Mouse (Mus musculus) kidney, postnatal 36 days (tissue): ENCODE data around the gene Dnajc30.

Experiments
- DNase-seq, 2 experiments: peaks; one replicate each; pipeline ENCODE4 v3.0.0; 2021 to 2022; ENCODE audit warnings: mixed read lengths in 2 of 2

The Dnajc30 gene

DNA sequence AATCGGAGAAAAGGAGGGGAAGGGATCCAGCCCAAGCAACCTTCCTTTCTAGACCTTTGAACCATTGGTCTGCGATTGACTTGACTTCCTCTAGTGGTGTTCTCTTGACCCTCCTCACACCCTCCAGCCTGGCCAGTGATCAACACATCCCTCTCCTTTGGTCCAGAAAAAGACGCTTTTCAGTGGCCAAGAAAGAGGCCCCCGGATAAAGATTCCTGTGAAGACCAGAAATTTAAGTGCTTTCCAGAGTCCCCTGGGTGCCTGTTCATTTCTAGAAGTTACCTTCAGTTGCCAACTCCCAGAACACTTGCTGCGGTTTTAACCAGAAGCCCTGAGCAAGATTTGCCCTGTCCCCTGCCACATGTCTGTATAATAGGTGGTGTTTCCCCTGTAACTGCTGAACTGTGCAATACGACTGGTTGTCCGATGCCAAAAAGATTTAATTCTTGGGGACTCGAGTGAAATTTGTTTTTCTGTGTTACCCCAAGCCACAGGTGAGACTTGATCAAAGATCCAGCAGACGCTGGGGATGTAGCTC lies 976 bp downstream of the Dnajc30 start, which contains the start of gene Bud23:
Bud23 (minus strand) TSS at position 51 of the 538 bp plus-strand sequence.
- DNase-seq: peak in 1 of 2 experiments; percentile 18

- DNase-seq: no peak
Measured at GRCm38 (mm10) chr5:135066008-135066407, 2.0 kb downstream of the Dnajc30 start.

DNA sequence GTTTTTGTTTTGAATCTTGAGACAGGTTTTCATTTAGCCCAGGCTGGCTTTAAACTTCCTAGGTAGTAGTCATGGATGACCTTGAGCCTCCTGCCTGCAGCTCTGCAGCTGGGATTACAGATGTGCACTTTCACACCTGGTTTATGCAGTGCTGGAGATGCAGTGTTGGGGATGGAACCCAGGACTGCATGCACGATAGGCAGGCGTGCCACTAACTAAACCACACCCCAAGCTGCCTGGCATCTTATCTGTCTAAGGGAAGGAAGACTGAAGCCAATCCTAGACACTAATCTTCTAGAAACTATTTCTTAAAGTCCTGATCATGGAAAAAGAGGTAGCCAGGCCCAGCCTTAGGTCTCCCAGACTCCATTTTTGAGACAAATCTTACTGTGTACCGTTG lies 6.4 kb downstream of the Dnajc30 start:
- no peak for DNase-seq

DNA sequence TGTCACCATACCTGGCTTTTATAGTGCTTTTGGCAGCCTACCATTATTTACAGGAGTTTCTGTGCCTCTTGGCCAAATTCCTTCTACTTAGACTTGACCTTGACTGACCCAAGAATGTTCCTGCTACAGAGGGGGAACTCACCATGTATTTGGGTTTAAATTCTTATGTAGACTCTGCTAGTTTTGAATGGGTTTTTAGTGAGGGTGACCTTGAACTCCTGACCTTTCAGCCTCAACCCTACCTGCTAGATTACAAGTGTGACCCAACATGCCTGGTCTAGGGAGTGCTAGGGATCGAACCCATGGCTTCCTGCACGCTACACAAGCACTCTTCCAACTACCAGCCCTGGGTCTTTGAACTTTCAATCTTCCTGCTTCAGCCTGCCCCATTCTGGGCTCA lies 8.1 kb downstream of the Dnajc30 start:
- DNase-seq: no peak

GRCm38 (mm10) chr5:135072720-135073119 lies 8.7 kb downstream of the Dnajc30 start:
- no peak for DNase-seq

- DNase-seq: no peak
Measured at GRCm38 (mm10) chr5:135073349-135074150, 9.5 kb downstream of the Dnajc30 start.

DNA sequence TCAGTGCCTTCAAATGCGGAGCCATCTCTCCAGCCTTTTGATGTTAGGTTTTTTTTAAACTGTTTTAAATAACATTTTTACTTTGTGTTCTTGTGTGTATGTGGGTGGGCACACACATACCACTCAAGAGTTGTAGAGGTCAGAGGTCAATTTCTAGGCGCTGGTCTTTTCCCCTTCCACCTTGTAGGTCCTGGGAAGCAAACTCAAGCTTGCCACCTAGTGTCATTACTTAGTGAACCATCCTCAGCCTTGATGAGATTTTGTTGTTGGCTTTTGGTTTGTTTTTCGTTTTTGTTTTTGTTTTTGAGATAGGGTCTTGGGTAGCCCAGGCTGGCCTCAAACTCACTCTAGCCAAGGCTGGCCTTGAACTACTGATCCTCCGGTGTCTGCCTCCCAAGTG lies 11.7 kb downstream of the Dnajc30 start:
- peak in 1 of 2 experiments; percentile 14 for DNase-seq

GRCm38 (mm10) chr5:135076368-135076767 lies 12.4 kb downstream of the Dnajc30 start:
- DNase-seq: peak; percentile 23 to 48

- peak; percentile 78 to 80 for DNase-seq
Measured at GRCm38 (mm10) chr5:135076931-135077505, 13.0 kb downstream of the Dnajc30 start.

- peak; percentile 91 to 97 for DNase-seq
Measured at GRCm38 (mm10) chr5:135077564-135078481, 13.8 kb downstream of the Dnajc30 start, which contains the start of gene Vps37d. TSS of gene Vps37d (minus strand) at chr5:135078266.

DNA sequence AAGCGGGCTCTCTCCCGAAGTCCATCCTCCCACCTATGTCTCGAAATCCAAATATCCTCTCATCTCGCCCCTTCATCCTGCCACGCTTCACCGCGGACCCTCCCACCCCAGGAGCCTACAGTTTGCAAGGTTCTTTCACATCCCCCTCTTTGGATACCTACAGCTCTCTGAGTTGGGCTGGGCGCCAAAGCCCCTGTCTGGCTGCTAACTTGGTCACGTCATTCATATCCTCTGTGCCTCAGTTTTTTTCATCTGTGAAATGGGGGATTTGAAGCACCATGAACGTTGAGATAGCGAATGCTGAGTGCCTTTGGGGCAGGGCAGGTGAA lies 14.4 kb downstream of the Dnajc30 start:
- peak in 1 of 2 experiments; percentile 13 for DNase-seq

GRCm38 (mm10) chr5:135079578-135079977 lies 15.6 kb downstream of the Dnajc30 start:
- DNase-seq: no peak

- peak; percentile 49 to 50 for DNase-seq
Measured at GRCm38 (mm10) chr5:135080539-135080938, 16.5 kb downstream of the Dnajc30 start.

GRCm38 (mm10) chr5:135086871-135087270 lies 22.9 kb downstream of the Dnajc30 start:
- no peak for DNase-seq

GRCm38 (mm10) chr5:135089653-135090052 lies 25.7 kb downstream of the Dnajc30 start, which contains the start of gene Mlxipl:
TSS of gene Mlxipl (plus strand) at chr5:135089890.
- peak; percentile 87 for DNase-seq

GRCm38 (mm10) chr5:135100981-135101380 lies 37.0 kb downstream of the Dnajc30 start:
- no peak for DNase-seq

DNA sequence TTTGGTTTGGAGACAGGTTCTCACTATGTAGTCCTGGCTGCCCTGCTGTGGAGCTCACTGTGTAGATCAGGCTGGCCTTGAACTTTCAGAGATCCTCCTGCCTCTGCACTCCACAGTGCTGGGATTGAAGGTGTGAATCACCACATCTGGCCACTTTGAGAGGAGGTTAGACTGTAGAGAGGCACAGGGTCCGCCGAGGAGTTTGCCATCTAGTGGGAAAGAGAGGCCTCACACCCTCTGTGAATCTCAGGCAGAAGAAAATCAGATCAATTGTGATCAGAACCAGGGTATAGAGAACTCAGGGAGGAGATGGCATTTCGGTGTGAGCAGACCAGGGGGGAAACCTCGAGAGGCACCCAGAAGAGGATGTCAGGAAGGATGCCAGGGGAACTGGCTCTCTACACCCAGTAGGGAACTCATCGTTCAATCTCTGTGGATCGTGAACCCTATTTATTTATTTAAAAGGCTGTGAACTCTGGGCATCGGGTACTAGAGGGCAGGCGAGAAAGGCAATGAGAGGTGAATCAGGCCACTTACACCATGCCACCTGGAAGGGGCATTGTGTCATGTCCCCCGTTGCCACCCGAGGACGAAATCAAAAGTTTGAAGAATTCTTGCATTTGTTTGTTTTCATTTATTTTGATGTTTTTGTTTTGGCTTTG lies 40.1 kb downstream of the Dnajc30 start:
- peak in 1 of 2 experiments; percentile 65 for DNase-seq

DNA sequence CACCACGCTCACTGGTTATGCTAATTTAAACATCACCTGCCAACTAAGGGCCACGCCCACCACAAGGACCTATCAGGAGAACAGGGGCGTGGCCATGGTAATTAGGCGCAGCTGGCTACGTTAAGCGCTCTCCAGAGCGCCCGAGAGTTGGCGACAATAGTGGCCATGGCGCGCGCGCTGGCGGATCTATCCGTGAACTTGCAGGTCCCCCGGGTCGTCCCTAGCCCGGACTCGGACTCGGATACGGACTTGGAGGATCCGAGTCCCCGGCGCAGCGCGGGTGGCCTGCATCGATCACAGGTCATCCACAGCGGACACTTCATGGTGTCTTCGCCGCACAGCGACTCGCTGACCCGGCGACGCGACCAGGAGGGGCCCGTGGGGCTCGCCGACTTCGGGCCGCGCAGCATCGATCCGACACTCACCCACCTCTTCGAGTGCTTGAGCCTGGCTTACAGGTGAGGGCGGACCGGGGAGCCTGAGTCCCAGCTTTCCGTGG lies 42.8 kb downstream of the Dnajc30 start:
- DNase-seq: peak; percentile 95 to 96

DNA sequence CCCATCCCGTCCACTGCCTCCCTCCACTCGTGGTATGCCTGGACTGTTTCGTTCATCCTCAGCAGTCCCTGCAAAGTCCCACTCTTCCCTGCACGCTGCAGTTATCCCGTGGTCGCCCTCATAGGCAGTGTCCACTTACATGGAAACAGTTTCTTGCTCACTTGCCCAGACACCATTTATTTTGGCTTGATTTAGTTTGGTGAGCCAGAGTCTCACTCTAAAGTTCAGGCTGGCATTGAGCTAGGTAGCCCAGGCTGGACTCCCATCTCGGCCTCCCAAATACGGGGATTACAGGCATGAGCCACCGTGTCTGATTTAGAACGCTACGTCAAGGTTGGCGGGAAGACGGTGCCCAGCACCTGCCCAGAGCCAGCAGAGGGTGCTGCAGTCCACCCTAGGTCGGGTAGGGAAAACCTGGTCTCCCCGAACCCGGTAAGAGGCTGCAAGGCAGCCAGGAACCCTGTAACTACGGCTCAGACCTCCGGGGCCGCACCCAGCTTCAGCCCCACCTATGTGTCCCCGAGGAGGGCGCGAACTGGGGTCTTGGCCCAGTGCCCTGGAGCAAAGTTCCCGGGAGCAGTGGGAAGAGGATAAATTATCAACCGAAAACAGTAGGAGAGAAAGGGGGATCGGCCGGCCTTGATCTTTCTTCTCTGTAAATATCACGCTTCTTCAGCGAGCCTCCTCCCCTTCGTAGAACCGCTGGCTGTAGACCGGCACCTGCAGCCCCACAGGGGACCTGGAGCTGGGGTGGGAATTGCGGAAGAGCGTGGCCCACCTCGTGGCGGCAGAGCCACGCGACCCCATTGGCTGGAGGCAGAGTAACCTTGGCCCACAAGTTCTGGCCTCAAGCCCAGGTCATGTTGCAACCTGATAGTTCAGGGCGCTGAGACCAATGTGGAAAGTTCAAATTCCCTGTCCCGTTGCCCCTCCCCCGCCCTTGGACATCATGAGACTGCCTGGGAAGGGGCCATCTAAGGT lies 43.8 kb downstream of the Dnajc30 start:
- DNase-seq: peak; percentile 96

DNA sequence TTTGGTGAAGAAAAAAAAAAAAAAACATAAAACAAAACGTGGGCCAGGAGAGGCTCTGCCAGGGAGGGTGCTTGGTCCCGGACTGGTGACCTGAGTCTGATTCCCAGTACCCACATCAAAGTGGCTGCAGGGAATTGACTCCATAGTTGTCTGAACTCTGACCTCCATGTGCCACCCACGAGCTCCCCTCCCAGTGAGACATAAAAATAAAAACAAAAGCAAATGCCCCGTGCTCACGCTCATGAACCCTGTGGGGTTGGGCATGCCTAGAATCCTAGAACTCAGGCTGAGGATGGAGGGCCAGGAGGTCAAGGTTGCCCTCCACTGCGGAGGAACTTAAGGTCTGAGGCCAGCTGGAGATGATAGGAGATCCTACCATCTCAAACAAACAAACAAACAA lies 45.0 kb downstream of the Dnajc30 start:
- DNase-seq: peak; percentile 56 to 67

- peak; percentile 61 to 63 for DNase-seq
Measured at GRCm38 (mm10) chr5:135109426-135109825, 45.4 kb downstream of the Dnajc30 start.
